Mouse (Mus musculus) cortical plate, adult 2 months (tissue): Measurements from ENCODE around the gene Ccdc78.
A peak's percentile ranks its signal among the peaks of the same experiment; 100 is the strongest.

ENCODE experiments used
- CTCF ChIP-seq: fragments of 200-500 bp; IDR thresholded peaks from 2 replicates; pipeline ENCODE4 v1.5.1; 2011; ENCODE audit warnings: mild to moderate bottlenecking, control low read depth, low read length; ENCODE audit not compliant: insufficient read depth; ENCODE audit errors: extremely low read depth
- POLR2A ChIP-seq: fragments of 200-500 bp; IDR thresholded peaks from 2 replicates; pipeline ENCODE4 v1.6.1; 2011; ENCODE audit warnings: mild to moderate bottlenecking, low read length, control low read depth; ENCODE audit not compliant: insufficient read depth; ENCODE audit errors: extremely low read depth

GRCm38 (mm10) chr17:25761561-25761970 is 24.8 kb upstream of the Ccdc78 start:
- TF ChIP-seq CTCF (no peak), POLR2A (0 out of 2 replicates have a peak, but pooled peaks have one; percentile 9)
